Mouse (Mus musculus) small intestine, adult 2 months (tissue): ENCODE results near the gene Mxra8. TPM values are rescaled to one million over a fixed set of nuclear protein-coding genes. Genes with fewer than 3 reads are reported as not detected.

Experiments used
- H3K27ac ChIP-seq: fragments of 200-500 bp; 2 replicates; pipeline ENCODE4 v1.5.1; 2012; ENCODE audit warnings: low read depth, low read length, control low read depth, inconsistent platforms; ENCODE audit not compliant: insufficient read depth
- H3K27me3 ChIP-seq: fragments of 200-500 bp; 2 replicates; pipeline ENCODE4 v1.6.1; 2012; ENCODE audit warnings: mild to moderate bottlenecking, moderate library complexity, low read length, inconsistent platforms; ENCODE audit not compliant: control insufficient read depth, insufficient read depth
- H3K36me3 ChIP-seq: fragments of 200-500 bp; 2 replicates; pipeline ENCODE4 v1.6.1; 2012; ENCODE audit warnings: mild to moderate bottlenecking, low read length, control low read depth, inconsistent platforms; ENCODE audit not compliant: control insufficient read depth, insufficient read depth
- H3K4me1 ChIP-seq: fragments of 200-500 bp; 2 replicates; pipeline ENCODE4 v1.6.1; 2012; ENCODE audit warnings: low read length, inconsistent platforms, mixed read lengths; ENCODE audit not compliant: control insufficient read depth, insufficient read depth, insufficient read length
- H3K4me3 ChIP-seq: fragments of 200-500 bp; 2 replicates; pipeline ENCODE4 v1.5.1; 2012; ENCODE audit warnings: low read depth, mild to moderate bottlenecking, control low read depth, inconsistent platforms, low read length, moderate library complexity
- CTCF ChIP-seq: fragments of 200-500 bp; IDR thresholded peaks from 2 replicates; pipeline ENCODE4 v1.5.1; 2012; ENCODE audit warnings: low read depth, mild to moderate bottlenecking, control low read depth, inconsistent platforms, low read length, moderate library complexity, mixed read lengths; ENCODE audit not compliant: insufficient replicate concordance, insufficient read length; ENCODE audit errors: extremely low read depth
- POLR2A ChIP-seq: fragments of 200-500 bp; IDR thresholded peaks from 2 replicates; pipeline ENCODE4 v1.6.1; 2012; ENCODE audit warnings: low read depth, mild to moderate bottlenecking, control low read depth, inconsistent platforms, low read length, moderate library complexity
- WGBS: fragments of 180-500 bp; shearing (Covaris S2); methylation state at CpG from one replicate; pipeline ENCODE4 v1.1.7; 2018; 5-methylcytosine and 5-hydroxymethylcytosine counted together
- polyA plus RNA-seq: library from polyadenylated mRNA; depleted of rRNA; stranded (reverse); fragments of >200 nt; gene quantifications from 2 replicates; pipeline ENCODE4 v1.2.3, GENCODE M21; 2012

Gene Mxra8
- polyA plus RNA-seq, 1 experiment, result 98.1 TPM

DNA sequence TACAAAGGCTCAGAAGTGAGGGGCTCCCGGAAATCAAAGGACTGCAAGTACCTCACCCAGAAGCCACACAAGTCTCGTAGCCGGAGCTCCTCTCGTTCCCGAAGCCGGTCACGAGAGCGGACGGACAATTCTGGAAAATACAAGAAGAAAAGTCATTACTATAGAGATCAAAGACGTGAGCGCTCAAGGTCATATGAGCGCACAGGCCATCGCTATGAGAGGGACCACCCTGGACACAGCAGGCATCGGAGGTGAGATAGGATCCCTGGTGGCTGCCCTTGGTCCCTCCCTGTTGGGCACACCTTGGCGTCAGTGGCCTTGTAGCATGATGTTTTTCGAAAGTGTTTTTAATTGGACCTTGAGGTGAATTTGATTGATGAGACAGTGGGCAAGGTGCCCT is 16.0 kb upstream of the Mxra8 start:
- no peaks in the 10 kb centered on the region for H3K27me3 ChIP-seq
- H3K4me1 ChIP-seq, result no peaks in the 10 kb centered on the region
- TF ChIP-seq CTCF (no peak), POLR2A (no peak)
- no peak overlapping the region for H3K4me3 ChIP-seq
- no peak overlapping the region for H3K27ac ChIP-seq
- peaks cover 66% of the 10 kb centered on the region for H3K36me3 ChIP-seq
- 93% methylated on average over 16 of the region's 16 CpGs for WGBS

DNA sequence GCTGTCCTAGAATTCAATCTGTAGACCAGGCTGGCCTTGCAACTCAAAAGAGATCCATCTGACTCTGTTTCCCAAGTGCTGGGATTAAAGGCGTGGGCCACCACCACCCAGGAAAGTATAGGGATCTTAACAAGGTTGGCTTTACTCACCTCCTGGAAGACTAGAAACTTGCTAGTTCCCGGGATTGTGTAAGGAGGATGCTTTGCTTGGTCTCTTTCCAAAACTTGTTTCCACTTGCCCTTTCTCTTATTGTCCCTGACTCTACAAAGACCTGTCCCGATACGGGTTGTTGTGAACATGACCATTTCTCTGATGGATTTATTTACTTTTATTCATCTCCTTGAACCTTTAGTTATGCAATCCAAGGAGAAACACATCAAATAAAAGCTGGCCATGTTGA is 9.6 kb upstream of the Mxra8 start:
- 94% methylated on average over 4 of the region's 4 CpGs for WGBS
- Histone ChIP-seq H3K36me3 (peaks cover 13% of the 10 kb centered on the region), H3K4me3 (no peak overlapping the region), H3K4me1 (peaks cover 13% of the 10 kb centered on the region), H3K27ac (no peak overlapping the region), H3K27me3 (no peaks in the 10 kb centered on the region)
- TF ChIP-seq CTCF (no peak), POLR2A (no peak)

DNA sequence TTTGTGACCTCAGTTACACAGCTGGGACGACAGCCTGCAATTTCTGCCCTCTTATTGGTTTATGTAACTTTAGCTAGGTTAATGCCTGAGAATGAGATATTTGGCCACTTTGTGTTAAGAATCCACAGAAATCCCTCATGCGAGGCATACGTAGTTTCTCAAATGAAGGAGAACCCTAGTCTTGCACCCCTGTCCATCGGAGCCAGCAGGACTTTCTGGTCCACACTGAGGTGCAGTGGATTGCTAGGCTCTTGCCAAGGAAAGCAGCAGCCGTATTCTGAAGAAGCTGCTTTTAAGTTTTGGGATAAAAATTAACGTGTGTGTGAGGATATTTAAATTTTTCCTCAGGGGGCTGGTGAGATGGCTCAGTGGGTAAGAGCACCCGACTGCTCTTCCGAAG is 8.9 kb upstream of the Mxra8 start:
- Histone ChIP-seq H3K4me1 (peaks cover 13% of the 10 kb centered on the region), H3K4me3 (0 out of 2 replicates have a peak overlapping the region, but pooled peaks have one; percentile 3), H3K27me3 (no peaks in the 10 kb centered on the region), H3K36me3 (peaks cover 9% of the 10 kb centered on the region; the same call in 1 of the 2 replicates), H3K27ac (no peak overlapping the region; the same call in 1 of the 2 replicates)
- 41% methylated on average over 8 of the region's 8 CpGs for WGBS
- TF ChIP-seq CTCF, result no peak
- TF ChIP-seq POLR2A, result no peak

DNA sequence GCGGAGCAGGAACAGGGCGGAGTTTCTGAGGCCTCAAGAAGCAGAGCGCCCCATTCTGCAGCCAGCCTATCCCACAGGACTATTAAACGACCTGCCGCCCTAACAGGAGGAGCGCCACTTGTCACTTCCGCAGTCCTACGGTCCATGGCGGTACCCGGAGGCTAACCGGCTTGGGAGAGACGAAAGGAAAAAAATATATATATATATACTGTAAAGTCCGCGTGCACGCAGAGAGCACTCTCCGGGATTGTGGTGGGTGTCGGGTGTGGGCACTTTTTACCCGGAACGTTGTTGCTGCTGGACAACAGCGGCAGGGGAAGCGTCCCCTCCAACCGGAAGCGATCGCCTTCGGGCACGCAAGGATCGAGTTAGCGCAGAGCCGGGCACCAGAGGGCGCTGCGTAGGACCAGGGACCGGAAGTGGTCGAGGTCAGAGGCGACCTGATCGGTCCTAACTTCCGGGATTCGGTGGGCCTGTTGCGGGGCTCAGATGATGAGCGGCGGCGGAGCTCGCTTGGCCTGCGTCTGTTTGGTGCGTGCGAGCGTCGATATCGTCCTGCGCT is 8.2 kb upstream of the Mxra8 start, which contains the start of gene Aurkaip1:
Aurkaip1 (plus strand) TSS at position 68 of the 562 bp plus-strand sequence.
- Histone ChIP-seq H3K36me3 (peaks cover 9% of the 10 kb centered on the region; the same call in 1 of the 2 replicates), H3K27me3 (no peaks in the 10 kb centered on the region), H3K27ac (peak within 1 kb of the TSS; percentile 71), H3K4me1 (peaks cover 13% of the 10 kb centered on the region), H3K4me3 (peak within 1 kb of the TSS; percentile 80)
- TF ChIP-seq CTCF (peak; percentile 76; the same call in 1 of the 2 replicates), POLR2A (no peak; the same call in 1 of the 2 replicates)
- WGBS, result under 1% methylated on average over 49 of the region's 49 CpGs

DNA sequence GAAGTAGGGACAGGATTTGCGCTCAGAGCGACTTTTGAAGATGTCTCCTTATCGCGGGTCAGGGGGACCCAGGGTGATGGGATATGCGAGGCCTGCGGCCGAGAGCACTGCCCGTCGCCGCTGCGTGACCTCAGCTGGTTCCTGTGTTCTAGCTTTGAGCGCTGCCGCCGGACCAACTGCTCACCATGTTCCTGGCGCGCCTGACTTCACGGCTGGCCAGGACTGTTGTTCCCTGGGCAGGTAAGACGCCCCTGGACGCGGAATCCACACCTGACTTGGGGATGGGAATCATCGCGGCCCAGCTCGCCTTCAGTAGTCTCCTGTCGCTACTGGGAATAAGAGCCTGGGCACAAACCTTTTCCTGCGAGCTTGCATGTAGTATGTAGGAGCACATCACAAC is 7.6 kb upstream of the Mxra8 start:
- Histone ChIP-seq H3K4me1 (peaks cover 13% of the 10 kb centered on the region), H3K4me3 (peak overlapping the region; percentile 80), H3K27ac (peak overlapping the region; percentile 71), H3K27me3 (no peaks in the 10 kb centered on the region), H3K36me3 (peaks cover 8% of the 10 kb centered on the region; the same call in 1 of the 2 replicates)
- TF ChIP-seq CTCF (no peak), POLR2A (no peak)
- under 1% methylated on average over 25 of the region's 25 CpGs for WGBS

- Histone ChIP-seq H3K4me1 (peaks cover 13% of the 10 kb centered on the region), H3K36me3 (peaks cover 4% of the 10 kb centered on the region; the same call in 1 of the 2 replicates), H3K27me3 (no peaks in the 10 kb centered on the region), H3K4me3 (peak overlapping the region; percentile 80), H3K27ac (0 out of 2 replicates have a peak overlapping the region, but pooled peaks have one; percentile 71)
- WGBS, result 37% methylated on average over 10 of the region's 10 CpGs
- TF ChIP-seq CTCF (no peak), POLR2A (no peak)
Observed at GRCm38 (mm10) chr4:155832321-155832720, 7.2 kb upstream of the Mxra8 start.

- Histone ChIP-seq H3K4me1 (peaks cover 13% of the 10 kb centered on the region), H3K27ac (no peak overlapping the region), H3K36me3 (peaks cover 4% of the 10 kb centered on the region; the same call in 1 of the 2 replicates), H3K27me3 (no peaks in the 10 kb centered on the region), H3K4me3 (no peak overlapping the region)
- TF ChIP-seq CTCF, result no peak
- WGBS, result 84% methylated on average over 4 of the region's 4 CpGs
Observed at GRCm38 (mm10) chr4:155833234-155833633, 6.2 kb upstream of the Mxra8 start.
